Mouse (Mus musculus): ENCODE results near the gene Hal.

Gene Hal

GRCm38 (mm10) chr10:93488066-93488827 is at the start of gene Hal:
Gene Hal (plus strand): TSS chr10:93488768.
- in situ Hi-C loops (cut with MboI) = no loop called here

GRCm38 (mm10) chr10:93441501-93441900 is 47.1 kb upstream of the Hal start:
- in situ Hi-C loops (cut with MboI) = no loop called here

DNA sequence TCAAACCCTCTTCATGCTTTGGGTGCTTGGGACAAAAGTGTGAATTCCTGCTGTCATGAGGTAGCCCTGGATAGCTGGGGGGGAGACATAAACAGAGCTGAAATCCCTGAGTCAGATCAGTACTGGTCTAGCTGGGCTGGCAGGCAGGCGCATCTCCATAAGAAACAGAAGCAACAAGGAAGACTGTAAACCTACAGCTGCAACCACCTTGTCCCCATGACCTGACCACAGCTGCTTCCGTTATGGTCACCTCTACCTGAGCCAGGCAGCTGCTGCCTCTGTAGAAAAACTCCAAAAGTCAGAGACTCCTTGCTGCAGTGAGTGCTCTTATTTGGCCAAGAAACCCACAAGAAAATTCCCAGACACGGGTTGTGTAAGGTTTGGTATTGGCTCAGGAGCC is 46.4 kb upstream of the Hal start:
- in situ Hi-C loops (cut with MboI) = no loop called here

DNA sequence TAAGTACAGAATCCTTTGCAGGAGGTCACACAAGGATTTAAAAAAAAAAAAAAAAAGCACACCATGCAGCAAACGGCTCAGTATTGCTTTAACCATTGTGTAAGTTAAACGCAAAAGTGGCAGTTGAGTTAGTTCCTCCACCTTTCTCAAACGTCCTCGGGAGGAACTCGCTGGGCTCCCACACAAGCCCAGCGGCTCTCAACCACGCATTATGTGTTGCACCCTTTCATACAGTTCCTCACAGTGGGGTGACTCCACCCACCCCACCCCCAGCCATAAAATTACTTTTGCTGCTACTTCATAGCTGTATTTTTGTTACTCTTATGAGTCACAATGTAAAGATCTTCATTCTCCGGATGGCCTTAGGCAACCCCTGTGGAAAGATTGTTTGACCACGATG is 44.2 kb upstream of the Hal start:
- in situ Hi-C loops (cut with MboI) = no loop called here

- in situ Hi-C loops (cut with MboI) = no loop called here
Measured at GRCm38 (mm10) chr10:93447398-93447797, 41.2 kb upstream of the Hal start.

DNA sequence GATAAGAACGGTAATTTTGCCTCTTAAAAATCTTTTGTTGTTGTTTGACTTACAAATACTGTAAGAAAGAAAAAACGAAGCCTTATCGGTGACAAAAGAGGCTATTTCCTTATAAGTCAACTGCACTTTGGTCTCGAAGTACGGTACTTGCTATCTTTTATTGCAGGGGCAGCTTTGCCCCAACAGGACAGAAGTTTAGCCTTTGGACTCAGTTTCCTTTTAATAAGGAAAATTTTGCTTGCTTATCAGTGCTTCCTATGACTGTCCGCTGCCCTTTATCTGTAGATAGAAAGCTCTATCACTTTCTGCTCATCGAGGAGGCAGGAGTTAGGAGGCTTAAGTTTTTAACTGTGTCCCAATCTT is 33.9 kb upstream of the Hal start:
- in situ Hi-C loops (cut with MboI) = no loop called here

DNA sequence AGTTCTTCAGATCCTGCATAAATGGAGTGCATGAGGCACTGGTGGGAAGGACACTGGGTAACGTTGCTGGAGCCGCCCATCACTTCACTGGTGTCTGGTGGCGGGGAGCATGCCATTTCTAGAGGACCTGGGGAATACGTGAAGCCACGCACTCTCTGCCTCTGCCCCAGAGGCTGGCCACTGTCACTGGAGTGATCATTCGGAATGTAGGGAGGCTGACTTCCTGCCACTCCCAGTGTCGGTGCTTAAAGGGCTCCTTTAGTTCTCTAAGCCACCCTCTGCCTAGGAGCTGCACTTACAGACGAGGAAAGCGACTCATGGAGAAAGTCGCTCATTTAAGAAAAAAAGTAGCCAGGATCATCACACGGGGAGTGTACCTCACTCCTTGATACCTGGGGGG is 28.5 kb upstream of the Hal start:
- in situ Hi-C loops (cut with MboI) = no loop called here

GRCm38 (mm10) chr10:93462692-93463382 is 25.7 kb upstream of the Hal start:
- in situ Hi-C loops (cut with MboI) = no loop called here

DNA sequence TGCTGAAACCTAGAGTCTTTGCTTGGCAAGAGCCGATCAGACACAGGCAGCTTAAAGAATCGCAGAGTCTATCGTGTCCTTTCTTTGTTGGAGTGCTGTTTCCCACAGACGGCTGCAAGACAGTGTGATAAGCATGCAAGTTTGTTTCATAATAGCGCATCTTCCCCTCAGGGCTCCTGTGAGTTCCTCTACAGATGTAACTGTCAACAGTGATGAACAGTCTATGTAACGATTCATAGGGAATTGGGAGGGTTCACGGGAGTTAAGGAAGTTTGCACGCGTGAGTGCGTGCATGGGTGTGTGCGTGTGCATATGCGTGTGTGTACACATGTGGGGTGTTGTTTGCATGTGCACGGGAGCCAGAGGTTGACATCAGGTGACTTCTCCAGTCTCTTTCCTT is 25.0 kb upstream of the Hal start:
- in situ Hi-C loops (cut with MboI) = no loop called here

GRCm38 (mm10) chr10:93467259-93467658 is 21.3 kb upstream of the Hal start:
- in situ Hi-C loops (cut with MboI) = no loop called here

- in situ Hi-C loops (cut with MboI) = no loop called here
Measured at GRCm38 (mm10) chr10:93467791-93468190, 20.8 kb upstream of the Hal start.

DNA sequence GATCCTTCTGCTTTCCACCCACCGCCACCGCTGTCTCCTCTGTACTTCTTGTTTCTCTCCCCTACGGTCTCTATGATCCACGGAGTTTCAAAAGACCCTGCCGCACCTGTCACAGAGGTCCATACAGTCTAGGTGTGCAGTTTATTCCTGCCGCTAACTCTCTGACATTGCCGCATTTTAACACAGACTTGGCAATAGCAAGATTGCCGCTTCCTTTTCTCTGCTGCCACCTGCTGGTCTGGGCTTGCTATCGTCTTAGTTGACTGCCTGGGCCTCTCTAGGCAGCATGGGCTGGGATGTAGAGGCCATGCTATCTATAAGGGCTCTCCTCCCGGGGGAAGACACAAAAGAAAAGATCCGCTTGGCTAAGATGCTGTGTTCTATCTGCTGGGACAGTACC is 17.2 kb upstream of the Hal start:
- in situ Hi-C loops (cut with MboI) = loop anchor here (10.0 kb wide), 1 partner anchor 417 kb away; no protein-coding TSS in a partner anchor

- in situ Hi-C loops (cut with MboI) = no loop called here
Measured at GRCm38 (mm10) chr10:93484511-93484910, 4.1 kb upstream of the Hal start.

- in situ Hi-C loops (cut with MboI) = no loop called here
Measured at GRCm38 (mm10) chr10:93485055-93485691, 3.4 kb upstream of the Hal start.

DNA sequence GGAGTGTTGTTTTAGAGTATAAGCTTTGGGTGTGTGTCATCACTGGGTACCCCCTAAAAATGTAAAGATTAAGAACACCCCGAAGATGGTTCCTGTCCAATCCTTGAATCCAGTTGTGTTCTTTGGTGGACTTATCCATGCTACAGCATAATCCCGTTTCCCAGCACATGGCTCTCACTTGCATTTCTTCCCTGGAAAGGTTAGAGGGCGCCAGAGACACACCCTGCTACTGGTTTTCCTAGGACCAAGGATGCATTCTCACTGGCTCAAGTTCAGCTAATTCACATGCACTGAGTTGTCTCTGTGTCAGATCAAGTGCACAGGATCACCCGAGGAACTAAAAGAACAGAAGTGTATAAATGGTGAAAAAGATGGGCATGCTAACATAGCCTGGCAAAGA is 1.9 kb upstream of the Hal start:
- in situ Hi-C loops (cut with MboI) = no loop called here

DNA sequence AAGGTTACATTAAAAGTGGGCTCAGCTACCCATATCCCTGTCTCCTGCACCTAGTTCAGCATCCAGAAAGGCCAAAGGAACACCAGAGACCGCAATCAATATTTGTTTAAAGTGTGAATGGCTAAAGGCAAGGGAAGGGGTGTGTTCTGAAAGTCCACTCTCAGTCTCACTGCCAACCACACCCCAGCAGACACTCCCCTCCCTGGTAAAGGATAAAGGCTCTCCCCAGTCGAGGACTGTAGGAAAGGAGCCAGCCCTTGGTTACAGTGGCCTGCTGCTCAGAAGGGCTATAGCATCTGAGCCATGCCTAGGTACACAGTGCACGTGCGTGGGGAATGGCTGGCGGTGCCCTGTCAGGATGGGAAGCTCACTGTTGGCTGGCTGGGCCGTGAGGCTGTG is 259 bp downstream of the Hal start:
- in situ Hi-C loops (cut with MboI) = no loop called here

GRCm38 (mm10) chr10:93490451-93490850 is 1.9 kb downstream of the Hal start:
- in situ Hi-C loops (cut with MboI) = no loop called here

DNA sequence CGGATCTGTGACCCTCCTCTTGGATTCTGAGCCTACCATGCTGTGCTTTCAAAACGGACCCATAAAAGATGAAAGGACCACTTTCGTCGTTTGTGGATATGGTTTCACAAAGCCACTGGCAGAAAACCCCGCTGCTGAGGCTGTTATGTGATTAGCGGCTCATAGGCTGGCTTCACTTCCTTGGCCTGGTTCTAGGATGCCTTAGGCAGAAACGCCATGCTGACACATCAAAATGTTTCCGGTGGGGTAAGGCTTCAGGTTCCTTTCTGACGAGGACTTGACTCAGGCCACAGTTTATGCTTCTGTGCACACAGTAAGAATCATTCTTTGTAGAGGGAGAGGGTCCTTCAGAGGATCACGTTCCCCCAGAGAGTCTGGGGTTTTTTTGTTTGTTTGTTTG is 12.3 kb downstream of the Hal start:
- in situ Hi-C loops (cut with MboI) = no loop called here

GRCm38 (mm10) chr10:93501346-93501745 is 12.8 kb downstream of the Hal start:
- in situ Hi-C loops (cut with MboI) = no loop called here

DNA sequence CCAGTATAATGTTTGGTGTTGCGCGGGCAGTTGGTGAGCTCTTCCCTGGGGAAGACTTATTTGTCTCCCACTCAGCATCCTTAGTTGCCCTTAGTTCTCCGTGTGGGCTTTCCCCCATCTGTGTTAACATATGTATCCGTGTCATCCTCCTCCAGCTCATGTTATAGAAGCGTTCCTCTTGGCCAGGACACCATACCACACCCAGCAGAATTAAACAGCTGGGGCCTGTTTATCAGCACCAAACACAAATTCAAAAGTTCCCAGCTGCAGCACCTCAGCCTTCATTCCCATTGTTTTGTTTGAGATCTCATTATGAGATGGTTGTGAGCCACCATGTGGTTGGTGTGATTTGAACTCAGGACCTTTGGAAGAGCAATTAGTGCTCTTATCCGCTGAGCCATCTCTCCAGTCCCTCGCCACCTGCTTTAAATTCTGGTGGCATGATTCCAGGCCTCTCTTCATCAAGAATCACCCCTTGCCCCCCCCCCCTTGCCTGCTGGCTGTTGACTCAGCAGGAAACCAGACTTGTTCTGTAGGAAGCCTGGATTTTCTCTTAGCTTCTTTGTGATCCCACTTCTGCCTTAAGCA is 19.9 kb downstream of the Hal start:
- in situ Hi-C loops (cut with MboI) = no loop called here

DNA sequence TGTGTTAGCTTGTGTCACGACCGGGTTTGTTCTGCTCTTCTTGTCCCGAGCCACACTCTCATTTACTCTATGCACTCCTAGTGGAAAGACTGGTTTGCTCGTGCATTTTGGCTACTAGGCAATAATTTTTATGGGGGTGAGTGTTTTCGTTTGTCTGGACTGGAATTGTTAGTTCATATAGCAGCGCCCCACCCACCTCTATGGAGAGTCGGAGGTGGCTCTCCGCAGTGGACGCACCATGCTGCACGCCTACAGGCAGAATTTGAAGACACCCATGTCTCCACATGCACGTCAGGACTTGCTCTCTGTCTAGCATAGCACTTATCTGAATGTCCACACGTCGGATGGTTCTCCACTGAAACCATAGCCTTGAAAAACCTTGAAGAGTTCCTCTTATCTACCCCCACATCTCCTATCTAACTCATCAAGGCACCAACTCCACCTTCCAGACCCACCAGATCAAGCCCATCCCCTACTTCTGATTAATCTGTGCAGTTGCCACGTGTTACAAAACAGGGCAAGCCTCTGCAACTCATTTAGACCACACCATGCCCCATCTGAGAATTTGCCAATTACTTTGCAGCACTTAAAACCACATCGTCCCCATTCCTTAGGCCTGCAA is 21.1 kb downstream of the Hal start:
- in situ Hi-C loops (cut with MboI) = no loop called here

DNA sequence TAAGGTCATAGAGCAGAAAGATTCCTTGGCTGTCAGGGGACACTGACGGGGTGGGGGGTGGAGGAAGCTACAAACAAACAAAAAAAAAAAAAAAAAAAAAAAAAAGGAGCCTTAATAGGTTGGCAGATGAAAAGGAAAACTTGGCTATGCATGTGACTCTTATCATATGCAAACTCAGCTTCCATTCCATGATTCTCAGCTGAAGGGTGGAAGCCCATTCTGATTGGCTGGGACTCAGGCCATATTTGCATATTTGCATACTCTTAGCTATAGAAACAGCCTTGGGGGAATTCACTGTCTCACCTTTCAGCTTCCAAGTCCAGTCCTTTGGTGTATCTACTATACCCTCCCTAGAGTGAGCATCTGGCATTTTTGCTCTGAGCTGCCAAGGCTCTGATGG is 26.9 kb downstream of the Hal start:
- in situ Hi-C loops (cut with MboI) = no loop called here
